Mouse (Mus musculus) gastrocnemius, postnatal 14 days (tissue): ENCODE results near the gene Oasl1. TPM values are rescaled to one million over a fixed set of nuclear protein-coding genes. Genes with fewer than 3 reads are reported as not detected.

Experiments used
- total RNA-seq, 2 experiments: library from RNA; stranded (reverse); gene quantifications; 2 replicates each; pipeline ENCODE4 v1.2.3; 2021

The Oasl1 gene
- total RNA-seq, 2 experiments from 2014 or later, result not detected

Other genes starting within 250 kb of the Oasl1 start
- 10 to 100 TPM; 10.8 to 13.5 TPM for gene Gltp, start 232.3 kb upstream of the Oasl1 start, total RNA-seq
- gene Tchp, start 215.5 kb upstream of the Oasl1 start, total RNA-seq, result 1 to 10 TPM; 3.4 to 3.5 TPM
- 10 to 100 TPM; 29.9 to 30.1 TPM for gene Ankrd13a, start 148.6 kb upstream of the Oasl1 start, total RNA-seq
- gene Git2, start 147.7 kb upstream of the Oasl1 start, total RNA-seq, result 10 to 100 TPM; 19.8 to 25.8 TPM
- gene 1500011B03Rik, start 99.8 kb upstream of the Oasl1 start, total RNA-seq, result 10 to 100 TPM in 1 of 2 experiments, 1 to 10 TPM in 1; 9.4 to 10.5 TPM
- not detected for gene 4930519G04Rik, start 69.6 kb upstream of the Oasl1 start, total RNA-seq
- gene Gm9936, start 64.6 kb upstream of the Oasl1 start, total RNA-seq, result not detected
- under 1 TPM; 0.38 to 0.88 TPM for gene Oasl2, start 26.3 kb upstream of the Oasl1 start, total RNA-seq
- gene 2210016L21Rik, start 18.9 kb downstream of the Oasl1 start, total RNA-seq, result 10 to 100 TPM; 26.3 to 30.7 TPM
- not detected for gene Hnf1a, start 47.9 kb downstream of the Oasl1 start, total RNA-seq
- 10 to 100 TPM; 24.5 to 28.6 TPM for gene Sppl3, start 87.9 kb downstream of the Oasl1 start, total RNA-seq
- not detected for gene Gm10401, start 175.1 kb downstream of the Oasl1 start, total RNA-seq
- 10 to 100 TPM; 58.1 to 67.2 TPM for gene Acads, start 196.1 kb downstream of the Oasl1 start, total RNA-seq
- gene Unc119b, start 211.7 kb downstream of the Oasl1 start, total RNA-seq, result 10 to 100 TPM; 12.2 to 12.7 TPM
- 100 to 1,000 TPM; 216 to 235 TPM for gene Mlec, start 234.9 kb downstream of the Oasl1 start, total RNA-seq